Mouse (Mus musculus) embryonic facial prominence, embryonic 12.5 days (tissue): ENCODE measurements around the gene Zmiz1. TPM values are rescaled to one million over a fixed set of nuclear protein-coding genes. Genes with fewer than 3 reads are reported as not detected.

Source experiments
- ATAC-seq: fragments of 200-750 bp; cut with Nextera tagmentation; 2 replicates; pipeline ENCODE4 v1.8.0; 2017; ENCODE audit not compliant: insufficient number of reproducible peaks, insufficient read depth, low FRiP score, low TSS enrichment
- H3K27ac ChIP-seq: fragments of 300-500 bp; sonication (generic); 2 replicates; pipeline ENCODE4 v1.5.1; 2016; ENCODE audit warnings: mild to moderate bottlenecking
- H3K27me3 ChIP-seq: fragments of 300-500 bp; sonication (generic); 2 replicates; pipeline ENCODE4 v1.6.1; 2016; ENCODE audit warnings: mild to moderate bottlenecking, moderate library complexity
- H3K36me3 ChIP-seq: fragments of 300-500 bp; sonication (generic); 2 replicates; pipeline ENCODE4 v1.6.1; 2016; ENCODE audit warnings: mild to moderate bottlenecking
- H3K4me1 ChIP-seq: fragments of 300-500 bp; sonication (generic); 2 replicates; pipeline ENCODE4 v1.6.1; 2016
- H3K4me2 ChIP-seq: fragments of 300-500 bp; sonication (generic); replicated peaks from 2 replicates; pipeline ENCODE4 v1.6.1; 2016; ENCODE audit warnings: mild to moderate bottlenecking, moderate library complexity
- H3K4me3 ChIP-seq: fragments of 300-500 bp; sonication (generic); 2 replicates; pipeline ENCODE4 v1.5.1; 2016; ENCODE audit warnings: mild to moderate bottlenecking
- H3K9ac ChIP-seq: fragments of 300-500 bp; sonication (generic); 2 replicates; pipeline ENCODE4 v1.6.1; 2016; ENCODE audit warnings: mild to moderate bottlenecking, moderate library complexity
- H3K9me3 ChIP-seq: fragments of 300-500 bp; sonication (generic); 2 replicates; pipeline ENCODE4 v1.6.1; 2016; ENCODE audit warnings: mild to moderate bottlenecking, moderate library complexity
- WGBS: fragments of 180-500 bp; shearing (Covaris S2); methylation state at CpG from one replicate; pipeline ENCODE4 v1.1.7; 2016; 5-methylcytosine and 5-hydroxymethylcytosine counted together
- polyA plus RNA-seq: library from polyadenylated mRNA; unstranded; fragments of >200 nt; fragmentation: Nextera tagmentation; extraction: Ambion mirVana; gene quantifications from 2 replicates; pipeline ENCODE4 v1.2.1, GENCODE M21; 2016

Zmiz1 gene
- polyA plus RNA-seq, 1 experiment from 2014 or later: 43.8 TPM

DNA sequence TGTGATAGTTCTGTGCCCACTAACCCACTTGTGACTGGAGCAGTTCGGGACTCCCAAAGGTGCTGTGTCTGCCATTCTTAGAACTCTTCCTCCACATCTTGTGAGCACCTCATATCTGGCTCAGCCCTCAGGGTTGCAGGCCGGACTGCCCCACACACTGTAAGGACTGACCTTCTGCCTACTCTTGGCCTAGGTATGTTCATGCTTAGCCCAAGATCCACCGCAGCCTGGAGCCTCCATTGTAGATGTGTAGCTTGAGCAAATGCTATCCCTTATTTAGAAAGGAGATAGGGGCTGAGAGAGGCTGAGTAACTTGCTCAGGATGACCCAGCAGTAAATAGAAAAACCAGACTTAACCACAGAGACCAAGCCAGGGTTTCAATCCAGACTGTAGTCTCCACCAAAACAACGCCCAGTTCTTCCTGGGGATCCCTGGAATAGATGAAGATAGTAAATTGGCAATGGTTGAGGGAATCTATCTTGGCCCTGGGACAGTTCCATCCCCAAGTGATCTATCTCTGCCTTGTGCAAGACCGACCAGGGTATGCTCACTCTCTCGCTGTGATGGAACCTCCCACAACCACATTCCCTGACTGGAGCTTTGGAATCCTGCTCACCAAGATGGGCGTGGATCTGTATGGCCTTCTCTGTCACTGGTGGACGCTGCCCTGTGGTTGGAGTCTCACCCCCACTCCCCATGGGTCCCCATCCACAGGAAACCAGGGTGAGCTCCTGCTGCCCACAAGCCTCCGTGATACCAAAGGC is 74.8 kb downstream of the Zmiz1 start:
- no peak for ATAC-seq
- Histone ChIP-seq H3K4me3 (no peak overlapping the region), H3K9me3 (no peaks in the 10 kb centered on the region), H3K4me1 (peaks cover 33% of the 10 kb centered on the region), H3K4me2 (no peak overlapping the region), H3K9ac (no peak overlapping the region), H3K36me3 (peaks cover 46% of the 10 kb centered on the region), H3K27me3 (no peaks in the 10 kb centered on the region), H3K27ac (no peak overlapping the region)
- WGBS: 85% methylated on average over 9 of the region's 9 CpGs

DNA sequence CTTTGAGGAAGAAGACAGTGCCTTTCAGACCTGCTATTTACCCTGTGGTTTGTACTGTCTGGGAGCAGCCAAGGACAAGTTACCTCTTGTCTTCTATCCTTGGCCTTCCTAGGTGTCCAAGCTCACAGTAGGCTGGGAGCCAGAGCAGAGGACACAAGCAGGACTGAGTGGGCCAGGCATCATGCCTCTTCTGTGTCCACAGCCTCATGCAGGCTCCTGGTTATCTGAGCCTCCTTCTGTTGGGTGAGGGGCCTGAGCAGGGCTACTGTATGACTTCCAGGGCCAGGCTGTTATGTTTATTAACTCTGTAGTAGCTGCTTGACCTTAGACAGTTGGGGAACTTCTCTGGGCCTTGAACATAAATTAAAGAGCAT is 75.4 kb downstream of the Zmiz1 start:
- no peak for ATAC-seq
- H3K4me3 ChIP-seq: no peak overlapping the region
- no peak overlapping the region for H3K9ac ChIP-seq
- no peaks in the 10 kb centered on the region for H3K9me3 ChIP-seq
- H3K4me1 ChIP-seq: peaks cover 33% of the 10 kb centered on the region
- H3K36me3 ChIP-seq: peaks cover 51% of the 10 kb centered on the region
- H3K4me2 ChIP-seq: no peak overlapping the region
- no peak overlapping the region for H3K27ac ChIP-seq
- no peaks in the 10 kb centered on the region for H3K27me3 ChIP-seq

DNA sequence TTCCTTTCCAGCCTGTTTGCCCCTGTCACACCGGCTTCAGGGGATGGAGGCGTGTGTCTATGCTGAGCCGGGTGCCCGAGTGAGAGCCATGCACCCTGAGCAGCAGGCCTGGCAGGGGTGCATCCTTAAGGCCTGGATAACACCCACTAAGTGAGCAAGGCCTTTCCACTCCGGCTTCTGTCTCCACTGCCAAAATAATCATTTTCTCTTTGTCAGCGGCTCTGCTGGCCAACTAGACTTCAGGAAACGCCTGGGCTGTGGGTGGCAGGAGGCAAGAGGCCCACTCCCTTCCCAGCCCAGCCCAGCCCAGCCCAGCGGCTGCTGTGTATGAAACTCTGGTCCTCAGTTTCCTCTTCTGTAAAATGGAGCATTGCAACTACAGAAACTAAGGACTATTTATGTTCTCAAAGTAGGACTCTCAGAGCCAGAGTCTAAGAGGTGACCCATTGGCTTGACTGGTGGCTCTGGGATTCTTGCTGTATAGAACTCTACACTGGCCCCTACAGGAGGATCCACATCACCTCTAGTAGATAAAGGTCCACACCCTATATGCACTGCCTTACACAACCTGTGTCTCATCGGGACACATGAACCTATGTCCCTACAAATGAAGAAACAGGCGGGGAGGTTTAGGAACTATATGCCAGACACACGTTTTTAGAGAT is 76.1 kb downstream of the Zmiz1 start:
- Histone ChIP-seq H3K4me1 (peaks cover 32% of the 10 kb centered on the region), H3K36me3 (peaks cover 57% of the 10 kb centered on the region), H3K9me3 (no peaks in the 10 kb centered on the region), H3K4me2 (no peak overlapping the region), H3K4me3 (no peak overlapping the region), H3K9ac (no peak overlapping the region), H3K27me3 (no peaks in the 10 kb centered on the region), H3K27ac (no peak overlapping the region)
- WGBS: 76% methylated on average over 11 of the region's 11 CpGs
- ATAC-seq: no peak

DNA sequence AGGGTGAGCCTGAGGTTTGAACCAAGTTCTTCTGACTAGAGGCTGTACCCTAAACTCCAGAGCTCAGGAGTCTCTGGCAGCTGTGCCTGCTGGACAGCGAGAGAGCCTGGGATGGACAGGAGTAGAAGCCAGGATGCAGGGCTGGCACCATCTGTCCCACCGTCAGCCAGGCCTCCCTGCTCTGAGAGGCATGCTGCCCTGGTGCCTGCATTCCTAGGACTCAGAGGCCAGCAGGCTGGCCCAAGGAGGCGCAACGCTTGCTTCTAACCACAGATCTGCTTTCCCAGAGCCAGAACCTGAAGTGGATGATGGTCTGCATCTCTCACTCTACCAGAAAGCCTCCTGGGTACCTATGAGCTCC is 76.6 kb downstream of the Zmiz1 start:
- H3K4me1 ChIP-seq: peaks cover 27% of the 10 kb centered on the region
- H3K27ac ChIP-seq: no peak overlapping the region
- no peaks in the 10 kb centered on the region for H3K9me3 ChIP-seq
- no peaks in the 10 kb centered on the region for H3K27me3 ChIP-seq
- peaks cover 57% of the 10 kb centered on the region for H3K36me3 ChIP-seq
- no peak overlapping the region for H3K4me2 ChIP-seq
- WGBS: 86% methylated on average over 4 of the region's 4 CpGs
- H3K4me3 ChIP-seq: no peak overlapping the region
- H3K9ac ChIP-seq: no peak overlapping the region
- ATAC-seq: no peak

DNA sequence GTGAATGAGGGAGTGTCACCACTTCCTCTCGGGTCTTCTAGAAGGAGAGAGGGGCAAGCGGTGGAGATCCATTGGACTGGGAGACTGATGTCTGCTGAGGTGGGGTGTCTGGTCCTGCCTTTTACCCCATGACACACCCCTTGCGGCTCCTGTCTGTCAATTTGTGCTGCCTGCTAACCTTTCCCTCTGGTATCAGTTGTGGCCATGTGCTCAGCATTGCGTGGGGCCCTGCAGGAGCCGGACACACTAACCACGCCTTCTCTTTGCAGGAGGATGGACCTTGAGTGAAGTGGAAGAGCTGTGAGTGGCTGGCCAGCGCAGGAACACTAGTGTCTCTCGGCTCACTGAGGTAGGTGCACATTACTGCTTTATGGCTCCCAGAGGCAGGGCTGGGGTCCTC is 77.5 kb downstream of the Zmiz1 start:
- H3K27ac ChIP-seq: no peak overlapping the region
- WGBS: 90% methylated on average over 8 of the region's 8 CpGs
- peaks cover 25% of the 10 kb centered on the region for H3K4me1 ChIP-seq
- H3K4me3 ChIP-seq: no peak overlapping the region
- H3K9ac ChIP-seq: no peak overlapping the region
- peaks cover 65% of the 10 kb centered on the region for H3K36me3 ChIP-seq
- H3K4me2 ChIP-seq: no peak overlapping the region
- no peak for ATAC-seq
- H3K9me3 ChIP-seq: no peaks in the 10 kb centered on the region
- no peaks in the 10 kb centered on the region for H3K27me3 ChIP-seq

DNA sequence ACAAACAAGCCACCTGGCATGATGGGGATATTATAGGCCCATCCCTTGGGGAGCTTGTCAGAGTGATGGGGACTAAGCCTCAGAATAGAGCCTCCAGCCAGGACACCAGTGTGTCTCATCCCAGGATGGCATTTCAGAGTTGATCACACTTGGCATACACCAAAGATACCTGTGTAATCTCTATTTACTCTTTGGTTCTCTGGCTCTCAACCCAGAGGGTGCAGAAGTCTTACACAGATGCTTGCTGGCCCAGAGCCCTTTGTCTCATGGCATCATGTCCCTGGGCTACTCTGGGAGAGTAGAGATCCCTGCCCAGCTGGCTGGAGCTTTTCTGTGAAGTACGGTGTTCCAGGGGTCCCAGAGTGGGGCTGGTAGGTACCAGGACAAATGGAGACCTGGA is 78.4 kb downstream of the Zmiz1 start:
- H3K27ac ChIP-seq: no peak overlapping the region
- H3K4me3 ChIP-seq: no peak overlapping the region
- no peaks in the 10 kb centered on the region for H3K9me3 ChIP-seq
- H3K4me2 ChIP-seq: no peak overlapping the region
- no peaks in the 10 kb centered on the region for H3K27me3 ChIP-seq
- ATAC-seq: no peak
- H3K9ac ChIP-seq: no peak overlapping the region
- peaks cover 68% of the 10 kb centered on the region for H3K36me3 ChIP-seq
- WGBS: 95% methylated on average over 1 of the region's 1 CpGs
- peaks cover 21% of the 10 kb centered on the region for H3K4me1 ChIP-seq

DNA sequence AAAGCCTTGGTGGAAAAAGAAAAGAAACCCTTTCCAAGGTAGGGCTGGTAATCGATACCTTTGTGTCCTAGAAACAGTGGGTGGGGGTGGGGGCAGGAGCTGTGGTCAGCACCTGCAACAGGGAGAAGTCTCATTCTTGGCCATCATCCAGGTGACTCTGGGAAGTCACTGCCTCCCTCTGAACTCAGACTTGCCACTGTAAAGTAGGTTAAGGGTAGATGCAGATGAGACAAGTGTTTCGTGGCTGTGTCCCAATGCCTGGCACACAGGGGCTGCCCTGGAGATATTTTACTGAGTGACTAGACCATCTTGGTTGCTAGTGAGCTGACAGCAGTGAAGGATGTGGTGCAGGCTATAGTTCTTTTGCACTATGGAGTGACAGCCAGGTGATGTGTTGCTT is 79.5 kb downstream of the Zmiz1 start:
- 90% methylated on average over 2 of the region's 2 CpGs for WGBS
- H3K27me3 ChIP-seq: no peaks in the 10 kb centered on the region
- no peak overlapping the region for H3K27ac ChIP-seq
- H3K4me2 ChIP-seq: no peak overlapping the region
- H3K9ac ChIP-seq: no peak overlapping the region
- no peak for ATAC-seq
- peaks cover 67% of the 10 kb centered on the region for H3K36me3 ChIP-seq
- no peaks in the 10 kb centered on the region for H3K9me3 ChIP-seq
- no peak overlapping the region for H3K4me3 ChIP-seq
- peaks cover 12% of the 10 kb centered on the region for H3K4me1 ChIP-seq

DNA sequence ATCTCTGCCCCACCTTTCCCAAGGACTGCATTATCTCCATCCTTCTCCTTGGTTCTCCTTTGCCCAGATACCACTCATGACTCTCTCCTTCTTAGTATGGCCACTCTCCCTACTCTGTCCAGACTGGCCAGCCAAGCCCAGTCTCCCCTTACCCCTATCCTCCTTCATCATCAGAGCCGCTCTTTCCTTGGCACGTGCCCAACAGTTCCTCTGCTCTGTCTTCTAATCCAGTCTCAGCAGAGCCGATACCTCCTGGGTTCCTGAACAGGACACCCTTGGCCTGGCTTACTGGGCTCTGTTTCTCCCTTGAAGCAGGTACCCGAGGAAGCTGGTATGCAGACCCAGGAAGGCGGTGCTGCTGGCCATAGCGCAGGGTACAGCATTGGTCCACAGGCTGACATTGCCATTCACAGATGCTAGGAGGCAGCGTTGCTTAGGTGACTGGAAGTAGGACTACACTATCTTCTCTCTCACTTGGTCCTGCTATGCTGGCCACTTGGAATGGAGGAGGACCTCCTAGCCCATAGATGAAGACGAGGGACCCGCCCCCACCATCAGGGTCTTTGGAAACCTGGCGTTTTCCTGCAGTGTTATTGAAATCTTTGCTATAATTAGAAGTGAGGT is 80.6 kb downstream of the Zmiz1 start:
- H3K4me1 ChIP-seq: peaks cover 4% of the 10 kb centered on the region
- H3K9ac ChIP-seq: no peak overlapping the region
- no peaks in the 10 kb centered on the region for H3K27me3 ChIP-seq
- H3K36me3 ChIP-seq: peaks cover 57% of the 10 kb centered on the region
- no peak overlapping the region for H3K27ac ChIP-seq
- no peaks in the 10 kb centered on the region for H3K9me3 ChIP-seq
- no peak overlapping the region for H3K4me2 ChIP-seq
- no peak overlapping the region for H3K4me3 ChIP-seq
- WGBS: 83% methylated on average over 10 of the region's 10 CpGs
- ATAC-seq: no peak

DNA sequence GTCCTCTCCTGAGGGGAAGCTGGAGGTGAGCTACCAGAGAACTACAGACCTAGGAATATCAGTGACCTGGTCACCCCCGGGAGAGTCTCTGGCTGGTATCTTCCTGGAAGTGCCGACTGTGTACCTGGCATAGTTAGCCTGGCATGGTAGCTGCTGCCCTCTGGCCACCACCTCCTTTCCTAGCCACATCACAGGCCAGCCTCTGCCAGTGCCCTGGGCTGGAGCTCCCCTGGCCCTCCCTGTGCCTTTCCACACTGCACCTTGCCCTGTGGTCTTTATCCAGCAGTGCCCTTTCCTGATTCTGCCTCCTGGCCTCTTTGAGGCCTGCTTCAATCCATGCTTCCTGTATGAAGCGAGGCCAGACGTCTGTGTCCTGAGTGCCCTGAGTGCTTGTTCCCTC is 81.2 kb downstream of the Zmiz1 start:
- no peak for ATAC-seq
- Histone ChIP-seq H3K9me3 (no peaks in the 10 kb centered on the region), H3K4me2 (no peak overlapping the region), H3K4me1 (no peaks in the 10 kb centered on the region; the same call in 1 of the 2 replicates), H3K36me3 (peaks cover 56% of the 10 kb centered on the region), H3K4me3 (no peak overlapping the region), H3K27me3 (no peaks in the 10 kb centered on the region), H3K9ac (no peak overlapping the region), H3K27ac (no peak overlapping the region)
- WGBS: 69% methylated on average over 4 of the region's 4 CpGs

DNA sequence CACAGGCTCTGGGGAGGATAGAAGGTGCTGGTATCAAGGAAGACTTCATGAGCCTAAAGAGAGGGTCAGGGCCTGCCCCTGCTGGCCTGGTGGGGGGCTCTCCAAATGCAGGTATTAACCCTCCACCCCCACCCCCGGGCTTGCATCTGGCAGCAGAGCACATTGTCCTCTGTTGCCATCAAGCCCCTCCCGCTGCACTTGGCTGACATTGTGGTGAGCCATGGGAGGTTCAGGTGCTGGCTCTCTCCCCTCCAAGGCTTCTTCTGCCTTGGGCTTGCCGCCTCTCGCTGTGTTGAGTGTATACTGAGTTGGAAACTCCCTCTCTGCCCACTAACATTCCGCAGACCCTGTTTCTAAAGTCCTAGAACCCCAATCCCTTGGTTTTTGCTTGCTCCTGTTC is 82.2 kb downstream of the Zmiz1 start:
- WGBS: 79% methylated on average over 5 of the region's 5 CpGs
- Histone ChIP-seq H3K9me3 (no peaks in the 10 kb centered on the region), H3K4me2 (no peak overlapping the region), H3K36me3 (peaks cover 54% of the 10 kb centered on the region), H3K27ac (no peak overlapping the region), H3K9ac (no peak overlapping the region), H3K4me3 (no peak overlapping the region), H3K4me1 (peaks cover 5% of the 10 kb centered on the region; the same call in 1 of the 2 replicates), H3K27me3 (no peaks in the 10 kb centered on the region)
- ATAC-seq: no peak

DNA sequence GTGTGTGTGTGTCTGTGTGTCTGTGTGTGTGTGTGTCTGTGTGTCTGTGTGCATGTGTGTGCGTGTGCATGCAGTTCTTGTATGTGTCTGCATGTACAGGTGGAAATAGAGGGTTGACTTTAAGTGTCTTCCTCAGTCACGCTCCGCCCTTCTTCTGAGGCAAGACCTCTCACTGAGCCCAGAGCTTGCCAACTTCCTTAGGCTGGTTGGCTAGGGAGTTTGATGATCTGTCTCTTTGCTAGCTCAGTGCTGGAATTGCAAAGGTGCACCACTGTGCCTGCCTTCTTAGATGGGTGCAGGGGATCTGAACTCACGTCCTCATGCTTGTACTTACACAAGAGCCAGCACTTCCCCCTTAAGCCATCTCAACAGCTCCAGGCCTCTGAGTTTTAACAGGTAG is 84.1 kb downstream of the Zmiz1 start:
- no peak overlapping the region for H3K27ac ChIP-seq
- no peak overlapping the region for H3K4me2 ChIP-seq
- H3K9ac ChIP-seq: no peak overlapping the region
- WGBS: 92% methylated on average over 4 of the region's 4 CpGs
- H3K36me3 ChIP-seq: peaks cover 35% of the 10 kb centered on the region
- peaks cover 24% of the 10 kb centered on the region for H3K4me1 ChIP-seq
- H3K27me3 ChIP-seq: no peaks in the 10 kb centered on the region
- H3K4me3 ChIP-seq: no peak overlapping the region
- ATAC-seq: no peak
- no peaks in the 10 kb centered on the region for H3K9me3 ChIP-seq

DNA sequence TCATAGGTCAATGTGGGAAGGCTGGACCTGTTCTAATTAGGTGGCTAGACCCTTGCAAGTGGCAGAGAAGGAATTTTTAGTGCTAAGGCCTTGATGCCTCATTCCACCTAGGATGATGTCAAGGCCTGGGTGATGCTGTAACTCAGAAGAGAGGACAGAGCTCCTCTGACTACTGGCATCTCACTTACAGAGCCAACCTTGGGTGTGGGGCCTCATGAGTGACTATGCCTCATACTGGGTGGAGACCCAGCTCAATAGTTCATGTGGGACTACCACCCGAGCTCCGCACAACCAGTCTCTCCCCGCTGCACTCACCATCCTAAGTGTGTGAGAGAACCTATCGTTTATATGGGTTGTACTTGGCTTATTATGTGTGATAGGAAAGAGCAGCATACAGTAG is 84.9 kb downstream of the Zmiz1 start:
- H3K4me3 ChIP-seq: no peak overlapping the region
- WGBS: 99% methylated on average over 4 of the region's 4 CpGs
- no peak overlapping the region for H3K27ac ChIP-seq
- no peaks in the 10 kb centered on the region for H3K9me3 ChIP-seq
- ATAC-seq: no peak
- H3K9ac ChIP-seq: no peak overlapping the region
- H3K4me1 ChIP-seq: peaks cover 32% of the 10 kb centered on the region
- H3K27me3 ChIP-seq: no peaks in the 10 kb centered on the region
- no peak overlapping the region for H3K4me2 ChIP-seq
- H3K36me3 ChIP-seq: peaks cover 29% of the 10 kb centered on the region
